Mouse (Mus musculus) induced T-regulatory cell, adult 2 months (primary cell): ENCODE data around the gene Sult6b2.
A peak's percentile ranks its signal among the peaks of the same experiment; 100 is the strongest.

Source experiments
- DNase-seq: peaks from one replicate; pipeline ENCODE4 v3.0.0-alpha.2; 2012; ENCODE audit warnings: low read depth

The Sult6b2 gene

GRCm38 (mm10) chr6:142738225-142738624 lies 66.1 kb downstream of the Sult6b2 start:
- no peak for DNase-seq

DNA sequence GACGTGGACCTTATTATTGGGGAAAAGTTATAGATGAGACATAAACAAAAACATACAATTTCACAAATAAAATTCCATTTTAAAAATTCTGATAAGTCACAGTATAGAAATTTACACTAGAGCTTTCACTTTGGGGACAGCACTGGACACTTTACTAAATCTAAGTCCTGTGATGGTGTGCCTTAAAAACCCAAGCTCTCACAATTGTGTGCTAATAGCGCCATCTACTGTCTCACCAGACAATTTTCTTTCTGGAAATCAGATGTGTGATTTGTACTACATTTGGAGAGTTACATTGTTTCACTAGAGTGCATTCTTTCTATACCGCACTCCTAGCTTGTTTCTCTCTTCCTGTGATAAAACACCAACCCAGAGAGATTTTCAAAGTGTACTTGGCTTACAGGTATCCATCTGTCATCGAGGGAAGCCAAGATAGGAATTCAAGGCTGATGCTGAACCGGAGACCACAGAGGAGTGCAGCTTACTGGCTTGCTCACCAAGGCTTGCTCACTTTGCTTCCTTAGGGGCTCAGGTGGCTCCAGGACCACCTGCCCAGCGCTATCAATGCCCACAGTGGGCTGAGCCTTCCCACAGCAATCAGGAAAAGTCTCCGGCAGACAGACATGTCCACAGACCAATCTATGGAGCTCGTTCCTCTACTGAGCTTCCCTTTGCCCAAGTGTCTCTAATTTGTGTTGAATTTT lies 68.8 kb downstream of the Sult6b2 start:
- peak; percentile 65 for DNase-seq
